Mouse (Mus musculus) limb, embryonic 13.5 days (tissue): ENCODE results near the gene 6430628N08Rik. TPM values are rescaled to one million over a fixed set of nuclear protein-coding genes. Genes with fewer than 3 reads are reported as not detected.

Experiments
- ATAC-seq: fragments of 200-750 bp; cut with Nextera tagmentation; 2 replicates; pipeline ENCODE4 v1.8.0; 2017; ENCODE audit warnings: low read depth, moderate number of reproducible peaks, moderate TSS enrichment; ENCODE audit not compliant: low FRiP score
- H3K27ac ChIP-seq: fragments of 300-500 bp; sonication (generic); 2 replicates; pipeline ENCODE4 v1.5.1; 2015; ENCODE audit warnings: inconsistent platforms, mild to moderate bottlenecking, moderate library complexity
- H3K27me3 ChIP-seq: fragments of 300-500 bp; sonication (generic); 2 replicates; pipeline ENCODE4 v1.6.1; 2015; ENCODE audit warnings: mild to moderate bottlenecking, inconsistent platforms
- H3K36me3 ChIP-seq: fragments of 300-500 bp; sonication (generic); 2 replicates; pipeline ENCODE4 v1.6.1; 2015; ENCODE audit warnings: inconsistent platforms, mild to moderate bottlenecking, moderate library complexity
- H3K4me1 ChIP-seq: fragments of 300-500 bp; sonication (generic); 2 replicates; pipeline ENCODE4 v1.6.1; 2015; ENCODE audit warnings: inconsistent platforms
- H3K4me2 ChIP-seq: fragments of 300-500 bp; sonication (generic); replicated peaks from 2 replicates; pipeline ENCODE4 v1.6.1; 2015; ENCODE audit warnings: inconsistent platforms, mild to moderate bottlenecking, moderate library complexity
- H3K4me3 ChIP-seq: fragments of 300-500 bp; sonication (generic); 2 replicates; pipeline ENCODE4 v1.5.1; 2015; ENCODE audit warnings: moderate library complexity, mild to moderate bottlenecking, inconsistent platforms
- H3K9ac ChIP-seq: fragments of 300-500 bp; sonication (generic); 2 replicates; pipeline ENCODE4 v1.6.1; 2015; ENCODE audit warnings: mild to moderate bottlenecking, inconsistent platforms
- H3K9me3 ChIP-seq: fragments of 300-500 bp; sonication (generic); 2 replicates; pipeline ENCODE4 v1.6.1; 2016; ENCODE audit warnings: inconsistent platforms
- WGBS: fragments of 180-500 bp; shearing (Covaris S2); methylation state at CpG from one replicate; pipeline ENCODE4 v1.1.7; 2015; 5-methylcytosine and 5-hydroxymethylcytosine counted together
- polyA plus RNA-seq: library from polyadenylated mRNA; unstranded; fragments of >200 nt; fragmentation: Nextera tagmentation; extraction: Ambion mirVana; gene quantifications from 2 replicates; pipeline ENCODE4 v1.2.1, GENCODE M21; 2015

Gene 6430628N08Rik
- polyA plus RNA-seq, 1 experiment from 2014 or later = not detected

DNA sequence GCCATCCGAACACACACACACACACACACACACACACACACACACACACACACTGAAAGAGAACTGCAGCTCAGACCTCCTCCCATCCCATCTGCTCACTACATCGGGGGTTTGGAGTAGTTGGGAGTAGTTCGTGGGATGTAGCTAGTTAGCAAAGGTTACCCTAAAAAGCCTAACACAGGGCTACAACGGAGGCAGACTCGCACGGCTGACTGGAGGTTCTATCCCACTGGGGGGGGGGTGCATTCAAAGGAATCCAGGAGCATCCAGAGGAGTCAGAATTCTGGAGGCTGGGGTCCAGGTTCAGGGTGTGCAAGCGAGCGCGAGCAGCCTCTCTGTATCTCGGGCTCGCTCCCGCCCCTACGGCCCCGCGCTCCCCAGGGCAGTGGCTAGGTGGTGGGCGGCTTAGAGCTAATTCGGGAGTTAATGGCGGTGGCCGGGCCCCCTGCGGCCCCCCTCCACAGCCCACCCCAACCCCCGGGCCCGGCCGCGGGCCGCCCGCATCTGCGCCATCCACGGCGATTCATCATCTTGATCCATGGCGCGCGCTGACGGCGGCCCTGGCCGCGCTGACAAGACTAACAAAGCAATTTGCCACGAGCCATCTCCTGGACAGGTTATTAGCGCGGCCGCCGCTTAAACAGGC lies 53.3 kb downstream of the 6430628N08Rik start:
- Histone ChIP-seq H3K27me3 (peaks cover 100% of the 10 kb centered on the region), H3K4me2 (peak overlapping the region; percentile 54), H3K36me3 (no peaks in the 10 kb centered on the region), H3K4me3 (peak overlapping the region; percentile 32), H3K27ac (no peak overlapping the region), H3K9me3 (no peaks in the 10 kb centered on the region), H3K4me1 (peaks cover 22% of the 10 kb centered on the region), H3K9ac (no peak overlapping the region)
- ATAC-seq = no peak
- 1% methylated on average over 40 of the region's 41 CpGs for WGBS

Other genes with a start within 250 kb of the 6430628N08Rik start
- gene Cyp4b1, start 242.9 kb upstream of the 6430628N08Rik start, polyA plus RNA-seq = 0.08 and 0.36 TPM in 2 replicates
- 31.6 and 32.1 TPM in 2 replicates for gene Efcab14, start 152.9 kb upstream of the 6430628N08Rik start, polyA plus RNA-seq
- 0.31 and 0.50 TPM in 2 replicates for gene Tex38, start 109.6 kb upstream of the 6430628N08Rik start, polyA plus RNA-seq
- 60.5 and 60.8 TPM in 2 replicates for gene Atpaf1, start 105.9 kb upstream of the 6430628N08Rik start, polyA plus RNA-seq
- gene Mob3c, start 62.6 kb upstream of the 6430628N08Rik start, polyA plus RNA-seq = 12.6 and 14.4 TPM in 2 replicates
- 29.6 and 32.9 TPM in 2 replicates for gene Mknk1, start 51.5 kb upstream of the 6430628N08Rik start, polyA plus RNA-seq
- gene Kncn, start 6.3 kb upstream of the 6430628N08Rik start, polyA plus RNA-seq = not detected in 2 replicates
- 0.18 TPM in 1 of 2 replicates, not detected in the other for gene Dmbx1, start 49.3 kb downstream of the 6430628N08Rik start, polyA plus RNA-seq
- 0.61 and 0.75 TPM in 2 replicates for gene Faah, start 127.3 kb downstream of the 6430628N08Rik start, polyA plus RNA-seq
- gene Nsun4, start 163.2 kb downstream of the 6430628N08Rik start, polyA plus RNA-seq = 19.8 and 20.0 TPM in 2 replicates
- 456 and 481 TPM in 2 replicates for gene Uqcrh, start 184.4 kb downstream of the 6430628N08Rik start, polyA plus RNA-seq
- gene Lrrc41, start 184.6 kb downstream of the 6430628N08Rik start, polyA plus RNA-seq = 83.1 and 86.8 TPM in 2 replicates
- 38.0 TPM in 2 replicates for gene Rad54l, start 233.0 kb downstream of the 6430628N08Rik start, polyA plus RNA-seq
- 63.4 and 69.0 TPM in 2 replicates for gene Pomgnt1, start 233.2 kb downstream of the 6430628N08Rik start, polyA plus RNA-seq